Mouse (Mus musculus) liver, embryonic 14.5 days (tissue): Measurements from ENCODE around the gene Apobec3.
"Not testable (repeated sequence)": the region's sequence is repeated elsewhere in the genome, so short reads cannot be mapped to it uniquely, and the experiment has no call there.

Source experiments
- CTCF ChIP-seq: IDR thresholded peaks from 2 replicates; pipeline ENCODE4 v1.5.1; 2016; ENCODE audit warnings: antibody characterized with exemption, low read depth, control low read depth
- EP300 ChIP-seq: IDR thresholded peaks from 2 replicates; pipeline ENCODE4 v1.6.1; 2016; ENCODE audit warnings: antibody characterized with exemption, low read depth

DNA sequence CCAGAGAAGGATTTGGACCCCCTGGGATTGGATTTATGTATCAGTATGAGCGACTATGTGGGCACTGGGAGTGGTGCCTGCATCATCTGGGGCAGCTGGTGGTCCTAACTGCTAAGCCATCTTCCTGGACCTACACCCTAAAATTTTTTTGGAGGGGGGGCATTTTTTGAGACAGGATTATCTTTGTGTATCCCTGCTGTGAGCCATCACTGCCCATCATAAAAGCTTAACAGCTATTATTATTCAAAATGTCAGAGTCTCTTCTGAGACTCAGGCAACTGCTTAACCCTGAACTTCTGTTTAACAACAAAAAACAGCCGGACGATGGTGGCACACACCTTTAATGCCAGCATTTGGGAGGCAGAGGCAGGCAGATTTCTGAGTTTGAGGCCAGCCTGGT lies 17.5 kb downstream of the Apobec3 start:
- TF ChIP-seq CTCF, EP300: not testable (repeated sequence)
